Mouse (Mus musculus): Measurements from ENCODE around the gene Basp1. TPM values are rescaled to one million over a fixed set of nuclear protein-coding genes. Genes with fewer than 3 reads are reported as not detected.
A peak's percentile ranks its signal among the peaks of the same experiment; 100 is the strongest.

Gene Basp1
- polyA plus RNA-seq, 1 experiment from 2014 or later: 0.94 TPM

GRCm38 (mm10) chr15:25363636-25364035 lies 49.9 kb downstream of the Basp1 start:
- H3K36me3 ChIP-seq (ENCODE audit: control insufficient read depth, insufficient read depth): no peaks in the 10 kb centered on the region
- no peaks in the 10 kb centered on the region for H3K9me3 ChIP-seq (replicated peaks; ENCODE audit: control insufficient read depth, low read length)
- no peak overlapping the region for H3K27ac ChIP-seq (ENCODE audit: low read length)
- H3K27me3 ChIP-seq (ENCODE audit: control insufficient read depth, insufficient read depth, low read depth, low read length): peaks cover 11% of the 10 kb centered on the region
- no peak overlapping the region for H3K9ac ChIP-seq (ENCODE audit: low read depth, low read length)
- 71% methylated on average over 9 of the region's 9 CpGs for WGBS (ENCODE audit: insufficient replicate concordance)
- no peaks in the 10 kb centered on the region for H3K4me1 ChIP-seq (ENCODE audit: control insufficient read depth, low read depth, low read length)
- H3K4me2 ChIP-seq (ENCODE audit: low read depth, low read length): no peak overlapping the region; the same call in 1 of the 2 replicates
- H3K4me3 ChIP-seq (ENCODE audit: low read depth, low read length): no peak overlapping the region
- no peak for ATAC-seq (ENCODE audit: low read depth)

GRCm38 (mm10) chr15:25360825-25361224 lies 52.7 kb downstream of the Basp1 start:
- H3K9me3 ChIP-seq (replicated peaks; ENCODE audit: control insufficient read depth, low read length): no peaks in the 10 kb centered on the region
- H3K4me1 ChIP-seq (ENCODE audit: control insufficient read depth, low read depth, low read length): no peaks in the 10 kb centered on the region
- peaks cover 11% of the 10 kb centered on the region for H3K27me3 ChIP-seq (ENCODE audit: control insufficient read depth, insufficient read depth, low read depth, low read length)
- WGBS (ENCODE audit: insufficient replicate concordance): 48% methylated on average over 5 of the region's 5 CpGs
- H3K36me3 ChIP-seq (ENCODE audit: control insufficient read depth, insufficient read depth): no peaks in the 10 kb centered on the region
- no peak for ATAC-seq (ENCODE audit: low read depth)
- no peak overlapping the region for H3K4me2 ChIP-seq (ENCODE audit: low read depth, low read length)
- no peak overlapping the region for H3K4me3 ChIP-seq (ENCODE audit: low read depth, low read length)
- H3K27ac ChIP-seq (ENCODE audit: low read length): no peak overlapping the region
- H3K9ac ChIP-seq (ENCODE audit: low read depth, low read length): no peak overlapping the region

GRCm38 (mm10) chr15:25358680-25359097 lies 54.9 kb downstream of the Basp1 start:
- H3K36me3 ChIP-seq (ENCODE audit: control insufficient read depth, insufficient read depth): no peaks in the 10 kb centered on the region
- H3K9ac ChIP-seq (ENCODE audit: low read depth, low read length): no peak overlapping the region
- WGBS (ENCODE audit: insufficient replicate concordance): 73% methylated on average over 14 of the region's 14 CpGs
- H3K27ac ChIP-seq (ENCODE audit: low read length): no peak overlapping the region
- no peaks in the 10 kb centered on the region for H3K9me3 ChIP-seq (replicated peaks; ENCODE audit: control insufficient read depth, low read length)
- no peaks in the 10 kb centered on the region for H3K27me3 ChIP-seq (ENCODE audit: control insufficient read depth, insufficient read depth, low read depth, low read length)
- H3K4me1 ChIP-seq (ENCODE audit: control insufficient read depth, low read depth, low read length): no peaks in the 10 kb centered on the region
- no peak overlapping the region for H3K4me3 ChIP-seq (ENCODE audit: low read depth, low read length)
- H3K4me2 ChIP-seq (ENCODE audit: low read depth, low read length): no peak overlapping the region
- no peak for ATAC-seq (ENCODE audit: low read depth)

GRCm38 (mm10) chr15:25355339-25355738 lies 58.2 kb downstream of the Basp1 start:
- no peak overlapping the region for H3K27ac ChIP-seq (ENCODE audit: low read length)
- no peak overlapping the region for H3K9ac ChIP-seq (ENCODE audit: low read depth, low read length)
- WGBS (ENCODE audit: insufficient replicate concordance): 15% methylated on average over 5 of the region's 5 CpGs
- H3K36me3 ChIP-seq (ENCODE audit: control insufficient read depth, insufficient read depth): no peaks in the 10 kb centered on the region
- H3K4me1 ChIP-seq (ENCODE audit: control insufficient read depth, low read depth, low read length): no peaks in the 10 kb centered on the region
- no peaks in the 10 kb centered on the region for H3K27me3 ChIP-seq (ENCODE audit: control insufficient read depth, insufficient read depth, low read depth, low read length)
- no peak overlapping the region for H3K4me3 ChIP-seq (ENCODE audit: low read depth, low read length)
- H3K4me2 ChIP-seq (ENCODE audit: low read depth, low read length): no peak overlapping the region
- H3K9me3 ChIP-seq (replicated peaks; ENCODE audit: control insufficient read depth, low read length): no peaks in the 10 kb centered on the region
- ATAC-seq (ENCODE audit: low read depth): peak; percentile 32; the same call in 1 of the 2 replicates

- no peak overlapping the region for H3K9ac ChIP-seq (ENCODE audit: low read depth, low read length)
- H3K4me1 ChIP-seq (ENCODE audit: control insufficient read depth, low read depth, low read length): no peaks in the 10 kb centered on the region
- no peak overlapping the region for H3K4me3 ChIP-seq (ENCODE audit: low read depth, low read length)
- H3K9me3 ChIP-seq (replicated peaks; ENCODE audit: control insufficient read depth, low read length): no peaks in the 10 kb centered on the region
- H3K36me3 ChIP-seq (ENCODE audit: control insufficient read depth, insufficient read depth): no peaks in the 10 kb centered on the region
- WGBS (ENCODE audit: insufficient replicate concordance): 23% methylated on average over 6 of the region's 6 CpGs
- no peak overlapping the region for H3K4me2 ChIP-seq (ENCODE audit: low read depth, low read length)
- H3K27ac ChIP-seq (ENCODE audit: low read length): no peak overlapping the region
- peak; percentile 69 for ATAC-seq (ENCODE audit: low read depth)
- H3K27me3 ChIP-seq (ENCODE audit: control insufficient read depth, insufficient read depth, low read depth, low read length): no peaks in the 10 kb centered on the region
Observed at GRCm38 (mm10) chr15:25354738-25355137, 58.8 kb downstream of the Basp1 start.

GRCm38 (mm10) chr15:25353498-25353897 lies 60.1 kb downstream of the Basp1 start:
- H3K4me1 ChIP-seq (ENCODE audit: control insufficient read depth, low read depth, low read length): no peaks in the 10 kb centered on the region
- 42% methylated on average over 6 of the region's 6 CpGs for WGBS (ENCODE audit: insufficient replicate concordance)
- ATAC-seq (ENCODE audit: low read depth): no peak

GRCm38 (mm10) chr15:25343263-25343662 lies 70.3 kb downstream of the Basp1 start:
- Histone ChIP-seq H3K4me3 (ENCODE audit: low read depth, low read length) (no peak overlapping the region), H3K9me3 (replicated peaks; ENCODE audit: control insufficient read depth, low read length) (no peaks in the 10 kb centered on the region), H3K27me3 (ENCODE audit: control insufficient read depth, insufficient read depth, low read depth, low read length) (no peaks in the 10 kb centered on the region), H3K36me3 (ENCODE audit: control insufficient read depth, insufficient read depth) (no peaks in the 10 kb centered on the region), H3K4me1 (ENCODE audit: control insufficient read depth, low read depth, low read length) (no peaks in the 10 kb centered on the region), H3K9ac (ENCODE audit: low read depth, low read length) (no peak overlapping the region), H3K4me2 (ENCODE audit: low read depth, low read length) (no peak overlapping the region), H3K27ac (ENCODE audit: low read length) (no peak overlapping the region)
- 61% methylated on average over 6 of the region's 6 CpGs for WGBS (ENCODE audit: insufficient replicate concordance)
- ATAC-seq (ENCODE audit: low read depth): no peak

More at GRCm38 (mm10) chr15:25353498-25353897, 60.1 kb downstream of the Basp1 start:
- Histone ChIP-seq H3K9me3 (replicated peaks; ENCODE audit: control insufficient read depth, low read length) (no peaks in the 10 kb centered on the region), H3K27ac (ENCODE audit: low read length) (no peak overlapping the region), H3K4me2 (ENCODE audit: low read depth, low read length) (no peak overlapping the region), H3K27me3 (ENCODE audit: control insufficient read depth, insufficient read depth, low read depth, low read length) (no peaks in the 10 kb centered on the region), H3K36me3 (ENCODE audit: control insufficient read depth, insufficient read depth) (no peaks in the 10 kb centered on the region), H3K9ac (ENCODE audit: low read depth, low read length) (no peak overlapping the region), H3K4me3 (ENCODE audit: low read depth, low read length) (no peak overlapping the region)

GRCm38 (mm10) chr15:25335277-25335676 lies 78.3 kb downstream of the Basp1 start:
- ATAC-seq (ENCODE audit: low read depth): no peak
- H3K36me3 ChIP-seq (ENCODE audit: control insufficient read depth, insufficient read depth): no peaks in the 10 kb centered on the region
- H3K9me3 ChIP-seq (replicated peaks; ENCODE audit: control insufficient read depth, low read length): no peaks in the 10 kb centered on the region
- H3K4me2 ChIP-seq (ENCODE audit: low read depth, low read length): no peak overlapping the region
- 71% methylated on average over 11 of the region's 11 CpGs for WGBS (ENCODE audit: insufficient replicate concordance)
- no peaks in the 10 kb centered on the region for H3K27me3 ChIP-seq (ENCODE audit: control insufficient read depth, insufficient read depth, low read depth, low read length)
- no peaks in the 10 kb centered on the region for H3K4me1 ChIP-seq (ENCODE audit: control insufficient read depth, low read depth, low read length)
- H3K27ac ChIP-seq (ENCODE audit: low read length): no peak overlapping the region
- no peak overlapping the region for H3K9ac ChIP-seq (ENCODE audit: low read depth, low read length)
- no peak overlapping the region for H3K4me3 ChIP-seq (ENCODE audit: low read depth, low read length)

GRCm38 (mm10) chr15:25331877-25332445 lies 81.6 kb downstream of the Basp1 start:
- Histone ChIP-seq H3K4me2 (ENCODE audit: low read depth, low read length) (no peak overlapping the region), H3K4me1 (ENCODE audit: control insufficient read depth, low read depth, low read length) (no peaks in the 10 kb centered on the region), H3K9ac (ENCODE audit: low read depth, low read length) (no peak overlapping the region), H3K27ac (ENCODE audit: low read length) (no peak overlapping the region), H3K36me3 (ENCODE audit: control insufficient read depth, insufficient read depth) (no peaks in the 10 kb centered on the region), H3K4me3 (ENCODE audit: low read depth, low read length) (no peak overlapping the region), H3K27me3 (ENCODE audit: control insufficient read depth, insufficient read depth, low read depth, low read length) (no peaks in the 10 kb centered on the region), H3K9me3 (replicated peaks; ENCODE audit: control insufficient read depth, low read length) (no peaks in the 10 kb centered on the region)
- ATAC-seq (ENCODE audit: low read depth): no peak
- 58% methylated on average over 16 of the region's 16 CpGs for WGBS (ENCODE audit: insufficient replicate concordance)

Data from liver, embryonic 16.5 days (tissue).